Mouse (Mus musculus): ENCODE results near the gene Ano5.

Ano5 gene

DNA sequence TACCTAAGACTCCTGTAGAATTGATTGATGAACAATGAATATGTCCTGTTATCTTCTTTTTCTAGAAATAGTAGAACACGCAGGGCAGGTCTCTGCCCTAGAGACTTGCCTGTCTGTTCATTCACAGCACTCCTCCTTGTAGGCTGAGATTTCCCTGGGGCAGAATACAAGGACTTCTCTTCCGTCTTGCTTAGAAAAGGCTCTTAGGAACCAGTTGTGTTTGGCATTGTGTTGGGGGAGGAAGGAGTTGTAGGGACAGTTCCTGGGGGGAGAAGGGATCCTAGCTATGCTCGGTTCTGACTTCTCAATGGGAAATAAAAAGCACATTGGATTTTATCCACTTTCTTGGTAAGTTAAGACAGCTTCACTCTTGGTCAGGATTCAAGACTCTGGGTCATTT lies 118.4 kb downstream of the Ano5 start:
- DNase-seq (ENCODE audit: low spot score in 2 of 2) = no peak

DNA sequence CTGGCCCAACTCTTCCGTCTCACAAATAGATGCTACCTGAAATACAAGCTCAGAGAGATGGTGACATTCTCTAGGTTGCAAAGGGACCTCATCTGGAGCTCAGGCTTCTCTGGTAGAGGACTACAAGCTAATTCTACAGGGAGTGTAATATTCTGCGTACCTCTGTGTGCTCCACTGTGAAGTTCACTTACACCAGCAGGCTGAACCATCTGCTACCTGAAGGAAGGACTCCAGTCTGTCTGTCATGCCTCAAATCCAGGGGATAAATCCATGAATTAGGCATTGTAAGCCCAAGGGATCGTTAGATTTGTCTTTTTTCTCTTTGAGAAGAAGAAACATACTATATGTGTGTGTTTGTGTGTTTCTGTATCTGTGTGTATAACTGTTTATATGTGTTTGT lies 120.3 kb downstream of the Ano5 start:
- DNase-seq (ENCODE audit: low spot score in 2 of 2) = no peak

DNA sequence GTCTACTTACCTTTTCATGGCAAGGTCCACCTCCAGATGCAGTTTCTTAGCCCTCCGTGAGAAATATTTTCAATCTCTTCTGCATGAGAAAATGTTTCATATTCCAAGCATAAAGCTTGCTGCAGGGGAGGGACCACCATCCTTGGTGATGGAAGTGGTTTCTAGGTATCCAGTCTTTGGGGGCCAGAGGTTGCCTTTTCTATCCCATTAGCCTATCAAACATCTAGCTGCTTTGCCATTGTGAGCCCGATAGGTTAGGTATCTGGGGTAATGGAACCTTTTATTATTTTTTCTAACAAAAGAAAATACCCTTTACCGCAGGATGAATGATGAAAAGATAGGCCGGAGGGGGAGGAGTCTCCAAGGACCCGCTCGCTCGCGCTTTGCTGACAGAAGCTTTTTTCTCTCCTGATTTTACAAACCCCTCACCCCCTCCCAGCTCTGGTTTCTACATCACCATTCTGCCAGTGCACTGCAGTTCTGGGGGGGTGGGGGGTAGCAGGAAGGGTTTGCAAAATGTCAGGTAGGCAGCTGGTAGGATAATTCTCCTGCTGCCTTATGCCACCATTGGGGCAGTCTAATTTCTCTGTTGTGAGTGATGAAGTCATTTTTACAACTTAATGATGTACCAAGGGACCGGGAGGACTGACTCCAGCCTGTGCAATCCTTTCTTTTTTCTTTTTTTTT lies 121.9 kb downstream of the Ano5 start:
- no peak for DNase-seq (ENCODE audit: low spot score in 2 of 2)

- no peak for DNase-seq (ENCODE audit: low spot score in 2 of 2)
These were observed 122.5 kb downstream of the Ano5 start for GRCm38 (mm10) chr7:51633230-51633844.
